Mouse (Mus musculus): Measurements from ENCODE around the gene Acpp.

DNA sequence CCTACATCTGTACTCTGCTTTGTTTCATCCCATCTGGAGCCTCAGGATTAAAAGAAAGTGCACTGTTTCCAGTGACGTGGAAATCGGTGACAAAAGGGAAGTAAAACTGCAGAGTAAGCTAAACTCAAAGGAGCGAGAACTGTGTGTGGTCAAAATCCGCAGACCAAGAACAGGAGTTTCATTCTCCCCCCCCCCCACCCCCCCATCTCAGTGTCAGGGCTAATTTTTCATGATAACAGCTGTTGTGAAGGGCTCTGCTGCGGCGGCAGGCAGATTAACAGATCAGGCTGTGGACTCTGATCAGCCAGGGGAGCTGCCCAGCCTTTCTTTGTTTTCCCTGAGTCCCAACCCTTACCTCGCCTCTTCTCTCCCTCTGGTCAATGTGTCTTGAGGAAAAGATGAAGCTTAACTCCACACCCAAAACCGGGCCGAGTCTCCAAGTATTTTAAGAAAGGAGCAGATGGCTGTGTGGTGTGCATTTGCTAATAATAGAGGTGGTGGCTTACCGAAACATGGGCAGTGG, 68.1 kb downstream of the Acpp start:
- TF ChIP-seq CTCF (IDR thresholded peaks at IDR 0.05; ENCODE audit: low read depth) (no peak), EP300 (optimal IDR thresholded peaks at IDR 0.05) (no peak)
